Mouse (Mus musculus): ENCODE measurements around the gene Tbc1d24.

DNA sequence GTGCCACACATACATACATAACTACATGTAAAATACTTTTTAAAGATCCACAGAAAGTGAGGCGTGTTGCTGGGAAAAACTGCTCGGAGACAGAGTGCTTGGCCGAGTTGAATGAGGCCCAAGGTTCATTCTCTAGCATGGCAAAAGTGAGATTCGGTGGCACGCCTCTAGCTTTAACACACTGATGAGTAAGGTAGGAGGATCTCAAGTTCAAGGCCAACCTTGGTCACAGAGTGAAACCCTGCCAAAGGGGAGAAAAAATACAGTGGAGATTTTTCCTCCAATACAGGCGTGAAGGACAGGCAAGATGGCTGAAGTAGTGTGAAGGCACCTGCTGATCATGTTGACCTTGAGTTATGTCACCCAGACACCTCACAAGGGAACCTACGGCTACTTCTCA lies 55.9 kb downstream of the Tbc1d24 start:
- TF ChIP-seq ZC3H11A (IDR thresholded peaks at IDR 0.05; ENCODE audit: low read depth, low read length) (no peak), MAX (IDR thresholded peaks at IDR 0.05; ENCODE audit: low read length) (no peak), CTCF (conservative IDR thresholded peaks at IDR 0.05 in 1 of 2, IDR thresholded peaks at IDR 0.05 in 1 of 2; ENCODE audit: low read depth in 2 of 2, low read length in 2 of 2) (no peak), MXI1 (IDR thresholded peaks at IDR 0.05; ENCODE audit: low read depth, low read length) (no peak), TCF12 (IDR thresholded peaks at IDR 0.05; ENCODE audit: low read depth, low read length) (no peak), EP300 (IDR thresholded peaks at IDR 0.05; ENCODE audit: low read length) (no peak)
